Mouse (Mus musculus) ES-Bruce4 (cell line): Measurements from ENCODE around the gene Cys1. TPM values are rescaled to one million over a fixed set of nuclear protein-coding genes. Genes with fewer than 3 reads are reported as not detected.

Source experiments
- H3K27ac ChIP-seq: 2 replicates; pipeline ENCODE4 v1.5.1; 2012; ENCODE audit warnings: low read length, inconsistent platforms; ENCODE audit not compliant: insufficient read depth
- H3K27me3 ChIP-seq: 2 replicates; pipeline ENCODE4 v1.6.1; 2012; ENCODE audit warnings: mild to moderate bottlenecking, low read length, inconsistent platforms; ENCODE audit not compliant: control insufficient read depth, poor library complexity, insufficient read depth, severe bottlenecking
- H3K36me3 ChIP-seq: 2 replicates; pipeline ENCODE4 v1.6.1; 2012; ENCODE audit warnings: inconsistent platforms, mild to moderate bottlenecking, low read length, moderate library complexity; ENCODE audit not compliant: control insufficient read depth, poor library complexity, insufficient read depth, severe bottlenecking
- H3K4me1 ChIP-seq: one replicate; pipeline ENCODE4 v1.8.1; 2011; ENCODE audit warnings: low read length; ENCODE audit not compliant: control insufficient read depth, insufficient read depth
- H3K4me3 ChIP-seq: 2 replicates; pipeline ENCODE4 v1.5.1; 2011; ENCODE audit warnings: low read depth, mild to moderate bottlenecking, low read length
- H3K9ac ChIP-seq: 2 replicates; pipeline ENCODE4 v1.6.1; 2012; ENCODE audit warnings: low read depth, mild to moderate bottlenecking, inconsistent platforms; ENCODE audit not compliant: poor library complexity, severe bottlenecking
- H3K9me3 ChIP-seq: replicated peaks from 2 replicates; pipeline ENCODE4 v1.6.1; 2012; ENCODE audit warnings: mild to moderate bottlenecking, low read length, inconsistent platforms; ENCODE audit not compliant: control insufficient read depth, poor library complexity, insufficient read depth, severe bottlenecking
- CTCF ChIP-seq: IDR thresholded peaks from one replicate; pipeline ENCODE4 v1.8.1; 2011; ENCODE audit warnings: low read depth, low read length
- EP300 ChIP-seq: IDR thresholded peaks from 2 replicates; pipeline ENCODE4 v1.6.1; 2011; ENCODE audit warnings: low read depth, low read length; ENCODE audit not compliant: insufficient read depth
- POLR2A ChIP-seq: IDR thresholded peaks from one replicate; pipeline ENCODE4 v1.8.1; 2011; ENCODE audit warnings: low read length; ENCODE audit not compliant: insufficient read depth
- polyA plus RNA-seq: library from polyadenylated mRNA; stranded (reverse); fragments of >200 nt; gene quantifications from 2 replicates; pipeline ENCODE4 v1.2.4, GENCODE M21; 2011; ENCODE audit warnings: low read depth; ENCODE audit not compliant: missing spikeins, insufficient read depth, insufficient read length

The Cys1 gene
- polyA plus RNA-seq, 1 experiment: not detected

DNA sequence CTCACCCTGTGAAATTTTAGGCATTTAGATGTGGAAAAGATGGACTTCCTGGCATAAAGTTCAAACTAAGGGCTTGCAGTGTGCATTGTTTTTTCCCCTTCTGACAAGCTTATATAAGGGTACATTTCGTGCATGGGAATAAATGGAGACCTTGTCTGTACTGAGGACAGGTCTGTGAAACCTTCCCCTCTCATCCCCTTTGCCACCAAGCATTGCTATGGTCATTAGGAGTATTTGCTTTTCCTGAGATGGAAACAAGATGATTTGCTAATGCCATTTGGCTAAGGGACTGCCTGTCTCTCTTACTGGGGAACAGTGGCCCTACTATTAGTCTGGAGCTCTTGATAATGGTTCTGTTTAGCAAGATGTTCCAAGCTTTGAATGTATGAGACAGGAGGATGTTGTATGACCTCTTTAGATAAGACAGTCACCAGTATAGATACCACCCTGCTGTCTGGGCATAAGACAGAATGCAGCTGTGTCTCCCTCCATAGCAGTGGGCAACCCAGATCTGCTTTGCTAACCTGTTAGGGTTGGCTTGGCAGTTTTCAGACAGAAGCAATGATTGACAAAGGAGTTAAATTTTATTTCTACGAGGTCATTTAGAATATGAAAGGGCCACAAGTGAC is 33.8 kb upstream of the Cys1 start:
- H3K4me3 ChIP-seq: no peak overlapping the region
- 0 out of 2 replicates have a peak overlapping the region, but pooled peaks have one; percentile 15 for H3K27ac ChIP-seq
- H3K27me3 ChIP-seq: no peaks in the 10 kb centered on the region
- H3K4me1 ChIP-seq: no peaks in the 10 kb centered on the region
- no peak overlapping the region for H3K9ac ChIP-seq
- H3K36me3 ChIP-seq: peaks cover 34% of the 10 kb centered on the region
- no peaks in the 10 kb centered on the region for H3K9me3 ChIP-seq
- no peak for TF ChIP-seq EP300
- TF ChIP-seq CTCF: no peak
- TF ChIP-seq POLR2A: no peak

DNA sequence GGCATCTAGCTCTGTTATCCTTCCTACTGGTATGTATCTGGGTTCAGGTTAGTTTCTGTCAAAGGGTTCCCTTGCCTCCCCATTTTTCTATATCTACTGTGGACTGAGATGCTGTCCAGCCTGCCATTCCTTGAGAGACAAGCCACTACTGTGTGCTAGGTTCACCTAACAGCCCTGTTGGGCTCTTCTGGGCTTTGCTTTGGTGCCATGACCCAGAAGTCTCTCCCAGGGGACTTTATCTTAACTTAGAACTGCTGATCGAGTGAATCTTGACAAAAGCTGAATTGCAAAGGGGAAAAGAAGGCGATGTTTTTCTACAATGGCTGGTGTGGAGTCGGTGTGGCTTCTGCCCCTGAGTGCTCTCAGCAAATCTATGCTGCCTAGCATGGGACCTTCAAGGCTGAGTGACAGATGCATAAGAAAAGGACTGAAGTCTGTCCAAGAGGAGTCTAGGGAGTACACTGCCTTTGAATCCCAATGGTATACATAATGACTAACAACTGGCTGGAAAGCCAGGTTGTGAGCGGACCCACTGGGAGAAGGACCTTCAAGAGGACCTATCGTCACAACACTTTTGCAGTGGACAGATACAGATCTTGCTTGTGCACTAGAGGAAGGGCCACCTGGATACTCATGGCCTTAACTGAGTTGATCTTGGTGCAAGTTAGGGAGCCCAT is 33.1 kb upstream of the Cys1 start:
- Histone ChIP-seq H3K27me3 (no peaks in the 10 kb centered on the region), H3K36me3 (peaks cover 41% of the 10 kb centered on the region), H3K4me1 (no peaks in the 10 kb centered on the region), H3K27ac (0 out of 2 replicates have a peak overlapping the region, but pooled peaks have one; percentile 39), H3K9ac (no peak overlapping the region), H3K9me3 (no peaks in the 10 kb centered on the region), H3K4me3 (no peak overlapping the region)
- no peak for TF ChIP-seq EP300

DNA sequence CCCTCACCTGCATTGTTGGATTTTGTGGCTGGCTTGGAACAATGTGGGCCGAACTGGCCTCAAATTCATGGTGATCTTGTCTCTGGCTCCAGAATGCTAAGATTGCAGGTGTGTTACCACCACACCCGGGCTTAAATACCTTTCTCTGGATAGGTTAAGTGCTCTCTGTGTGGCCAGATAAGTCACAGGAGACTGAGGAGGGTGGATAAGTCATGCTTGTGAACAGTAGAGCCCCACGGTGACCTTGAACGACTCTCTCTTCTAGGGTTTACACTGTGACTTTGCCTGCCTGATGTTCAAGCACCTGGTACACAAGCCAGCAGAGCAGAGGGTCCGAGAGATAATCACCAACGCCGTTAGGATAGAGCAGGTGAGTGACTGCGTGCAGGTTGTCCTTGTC is 30.8 kb upstream of the Cys1 start:
- Histone ChIP-seq H3K27me3 (no peaks in the 10 kb centered on the region), H3K4me3 (no peak overlapping the region), H3K27ac (peak overlapping the region; percentile 47; the same call in 1 of the 2 replicates), H3K36me3 (peaks cover 51% of the 10 kb centered on the region), H3K9me3 (no peaks in the 10 kb centered on the region), H3K9ac (no peak overlapping the region), H3K4me1 (no peaks in the 10 kb centered on the region)
- TF ChIP-seq EP300 (no peak), POLR2A (no peak), CTCF (no peak)

DNA sequence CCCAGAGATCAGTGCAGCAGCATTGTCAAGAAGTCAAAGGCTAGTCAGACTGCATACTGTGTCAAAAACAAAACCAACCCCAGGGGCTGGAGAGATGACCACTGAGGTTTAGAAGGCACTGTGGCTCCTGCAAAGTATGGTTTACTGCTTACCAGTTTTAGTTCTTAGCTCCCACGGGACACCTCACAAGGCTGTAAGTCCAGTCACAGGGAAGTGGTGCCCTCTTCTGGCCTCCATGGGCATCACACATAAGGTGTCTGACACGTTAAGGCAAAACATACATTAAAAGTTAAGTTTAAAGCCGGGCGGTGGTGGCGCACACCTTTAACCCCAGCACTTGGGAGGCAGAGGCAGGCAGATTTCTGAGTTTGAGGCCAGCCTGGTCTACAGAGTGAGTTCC is 29.1 kb upstream of the Cys1 start:
- Histone ChIP-seq H3K36me3 (peaks cover 51% of the 10 kb centered on the region), H3K9ac (peak overlapping the region; percentile 44; the same call in 1 of the 2 replicates), H3K27ac (peak overlapping the region; percentile 47; the same call in 1 of the 2 replicates), H3K4me3 (peak overlapping the region; percentile 24), H3K27me3 (no peaks in the 10 kb centered on the region), H3K4me1 (no peaks in the 10 kb centered on the region), H3K9me3 (no peaks in the 10 kb centered on the region)
- TF ChIP-seq EP300: no peak
- peak; percentile 62 for TF ChIP-seq CTCF
- TF ChIP-seq POLR2A: no peak

DNA sequence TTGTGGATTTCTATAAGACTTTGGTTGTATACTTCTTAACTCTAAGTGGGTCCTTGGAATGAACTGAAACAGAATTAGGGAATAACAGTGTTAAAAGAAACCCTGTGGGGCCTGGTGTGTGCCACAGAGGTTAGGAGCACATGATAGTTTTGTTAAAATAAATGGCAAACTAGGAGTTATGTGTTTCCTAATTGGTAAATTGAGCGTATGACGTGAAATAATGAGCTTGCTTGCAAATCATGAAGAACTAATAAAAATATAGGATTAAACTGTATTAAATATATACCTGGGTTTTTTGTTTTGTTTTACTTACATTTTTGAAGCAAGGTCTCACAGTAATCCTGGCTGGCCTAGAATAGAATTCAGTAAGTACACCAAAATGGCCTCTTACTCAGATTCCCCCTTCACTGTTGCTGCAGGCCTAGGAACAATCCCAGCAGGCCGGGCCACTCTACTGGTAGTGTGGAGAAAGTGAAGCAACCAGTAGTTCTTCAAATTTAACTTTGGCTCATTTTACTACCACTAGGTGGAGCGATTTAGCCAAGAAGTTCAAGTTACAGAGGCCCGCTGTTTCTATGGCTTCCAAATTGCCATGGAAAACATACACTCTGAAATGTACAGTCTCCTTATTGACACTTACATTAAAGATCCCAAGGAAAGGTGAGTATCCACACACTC is 28.4 kb upstream of the Cys1 start:
- no peaks in the 10 kb centered on the region for H3K9me3 ChIP-seq
- no peaks in the 10 kb centered on the region for H3K27me3 ChIP-seq
- no peaks in the 10 kb centered on the region for H3K4me1 ChIP-seq
- H3K9ac ChIP-seq: peak overlapping the region; percentile 79
- TF ChIP-seq EP300 (no peak), POLR2A (no peak), CTCF (no peak)
- H3K4me3 ChIP-seq: peak overlapping the region; percentile 76
- H3K36me3 ChIP-seq: peaks cover 51% of the 10 kb centered on the region
- 0 out of 2 replicates have a peak overlapping the region, but pooled peaks have one; percentile 47 for H3K27ac ChIP-seq
